Mouse (Mus musculus) brain, embryonic 14.5 days (tissue): ENCODE measurements at regions not wholly inside any gene's neighbourhood (a gene's known extent, or its start where the extent isn't known, plus 50 kb on each side); places are given as distances from the start of the nearest gene placed in this dataset.

ENCODE experiments used
- CTCF ChIP-seq: fragments of 200-500 bp; IDR thresholded peaks from 2 replicates; pipeline ENCODE4 v1.5.1; 2012; ENCODE audit warnings: inconsistent platforms, mild to moderate bottlenecking, moderate library complexity, borderline replicate concordance; ENCODE audit not compliant: insufficient read depth, insufficient read length; ENCODE audit errors: extremely low read depth
- POLR2A ChIP-seq: fragments of 200-500 bp; IDR thresholded peaks from 2 replicates; pipeline ENCODE4 v1.6.1; 2012; ENCODE audit warnings: mild to moderate bottlenecking, inconsistent platforms, borderline replicate concordance; ENCODE audit not compliant: poor library complexity, insufficient read depth, insufficient read length, severe bottlenecking; ENCODE audit errors: extremely low read depth

DNA sequence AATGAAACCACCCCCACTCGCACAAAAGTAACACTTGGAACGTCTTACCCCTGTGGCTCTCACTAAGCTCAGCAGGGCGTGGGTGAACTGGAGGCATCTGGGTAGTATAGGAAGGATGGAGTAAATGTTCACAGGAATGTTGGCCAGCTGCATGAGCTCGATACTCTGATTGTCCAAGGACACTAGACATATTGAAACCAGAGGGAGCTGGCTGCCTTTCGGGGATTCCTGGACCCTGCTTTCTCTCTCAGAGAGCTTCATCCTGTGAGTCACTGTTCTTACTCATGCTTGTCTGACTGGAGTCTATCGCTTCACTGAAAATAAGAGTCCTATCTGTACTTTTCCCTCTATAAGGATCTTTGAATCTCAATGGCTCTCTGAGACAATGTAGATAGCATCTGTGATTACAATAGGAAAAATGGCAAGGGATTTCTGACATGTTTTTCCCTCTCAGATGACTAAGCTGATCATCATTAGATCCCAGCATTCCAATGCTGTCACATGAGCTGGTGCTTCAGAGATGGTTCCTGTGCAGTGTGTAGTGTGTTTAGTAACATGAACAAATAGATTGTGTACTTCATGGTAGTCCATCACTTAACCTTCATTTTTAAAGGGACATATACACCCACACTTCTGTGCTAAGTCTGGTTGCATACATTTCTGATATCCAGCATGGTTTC, 485.2 kb upstream of the Fam92a start:
- TF ChIP-seq CTCF, result no peak
- no peak for TF ChIP-seq POLR2A
